Mouse (Mus musculus): Measurements from ENCODE around the gene Grin2c.

Grin2c gene

DNA sequence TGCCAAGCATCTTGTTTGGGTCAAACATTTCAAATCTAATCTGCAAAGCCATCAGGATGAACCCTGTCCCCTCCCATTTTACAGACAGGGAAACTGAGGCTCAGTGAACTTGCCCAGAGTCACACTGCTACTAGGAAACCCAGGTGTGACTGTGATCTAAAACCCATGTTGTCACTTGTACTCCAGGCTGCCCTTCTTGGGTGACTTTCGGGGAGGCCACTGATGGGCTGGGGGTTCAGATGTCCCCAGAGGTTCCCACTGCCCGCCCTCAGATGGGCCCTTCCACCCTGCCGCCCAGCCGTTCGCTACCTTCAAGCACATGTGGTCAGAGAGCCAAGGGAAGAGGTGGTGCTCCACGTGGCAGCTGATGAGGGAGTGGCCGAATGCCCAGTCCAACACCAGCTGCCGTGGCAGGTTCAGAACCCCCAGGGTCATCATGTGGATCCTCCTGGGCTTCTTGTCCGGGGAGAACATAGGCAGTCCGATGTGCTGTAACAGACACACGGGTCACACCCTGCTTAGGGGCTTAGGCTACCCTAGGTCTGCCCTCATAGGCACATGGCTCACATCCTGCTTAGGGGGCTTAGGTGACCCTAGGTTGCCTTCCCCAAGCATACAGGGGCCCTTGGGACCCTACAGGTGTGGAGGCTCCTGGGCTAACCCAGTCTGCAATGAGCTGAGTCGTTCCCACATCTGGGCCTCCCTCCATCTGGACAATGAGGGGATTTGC is 17.0 kb upstream of the Grin2c start:
- no peak for DNase-seq (ENCODE audit: low read depth in 2 of 2, low spot score in 2 of 2)

DNA sequence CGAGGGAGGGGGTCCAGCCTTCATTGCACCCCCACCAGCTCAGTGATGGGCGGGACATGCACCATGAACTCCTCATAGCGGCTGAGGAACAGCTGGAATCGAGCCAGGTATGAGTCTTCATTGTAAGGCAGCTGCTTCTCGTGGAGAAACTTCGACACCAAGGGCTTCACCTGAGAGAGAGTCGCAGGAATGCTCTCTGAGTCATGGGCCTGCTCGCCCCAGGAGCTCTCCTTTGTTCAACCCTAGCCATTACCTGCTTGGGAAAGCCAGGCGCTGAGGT is 16.4 kb upstream of the Grin2c start:
- no peak for DNase-seq (ENCODE audit: low read depth in 2 of 2, low spot score in 2 of 2)

DNA sequence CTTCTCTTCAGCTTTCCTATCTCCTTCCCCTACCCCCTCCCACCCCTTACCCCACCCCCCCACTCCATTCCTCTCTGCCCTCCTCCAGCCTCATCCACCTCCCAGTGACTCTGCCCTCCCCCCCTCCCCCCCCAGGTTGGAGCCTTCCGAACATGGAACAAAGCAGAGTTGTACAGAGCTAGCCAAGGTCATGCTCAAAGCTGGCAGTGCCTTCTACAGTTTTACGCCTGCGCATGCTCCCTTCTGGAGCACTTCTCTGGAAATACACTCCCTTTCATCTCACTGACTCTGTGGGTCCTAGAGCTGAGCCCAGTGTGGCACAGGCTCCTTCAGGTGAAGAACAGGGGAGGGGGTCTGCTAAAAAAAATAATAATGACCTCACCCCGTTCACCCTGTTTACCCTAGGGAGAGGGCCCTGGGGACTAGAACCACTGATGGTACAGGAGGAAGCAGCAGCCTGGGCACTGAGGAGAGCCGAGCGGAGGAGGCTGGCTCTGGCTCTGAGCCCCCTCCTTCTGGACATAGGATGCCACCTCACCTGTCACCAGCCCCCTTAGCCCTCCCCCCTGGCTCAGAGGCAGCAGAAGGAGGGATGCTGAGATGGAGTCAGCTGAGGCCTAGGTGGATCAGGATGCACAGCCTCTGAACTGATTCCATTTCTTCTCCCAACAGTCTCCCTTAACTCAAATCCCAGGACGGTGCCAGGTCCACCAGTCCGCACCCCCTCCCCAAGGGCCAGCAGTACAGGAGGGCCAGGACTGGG is 15.9 kb upstream of the Grin2c start:
- DNase-seq (ENCODE audit: low read depth in 2 of 2, low spot score in 2 of 2), result no peak

DNA sequence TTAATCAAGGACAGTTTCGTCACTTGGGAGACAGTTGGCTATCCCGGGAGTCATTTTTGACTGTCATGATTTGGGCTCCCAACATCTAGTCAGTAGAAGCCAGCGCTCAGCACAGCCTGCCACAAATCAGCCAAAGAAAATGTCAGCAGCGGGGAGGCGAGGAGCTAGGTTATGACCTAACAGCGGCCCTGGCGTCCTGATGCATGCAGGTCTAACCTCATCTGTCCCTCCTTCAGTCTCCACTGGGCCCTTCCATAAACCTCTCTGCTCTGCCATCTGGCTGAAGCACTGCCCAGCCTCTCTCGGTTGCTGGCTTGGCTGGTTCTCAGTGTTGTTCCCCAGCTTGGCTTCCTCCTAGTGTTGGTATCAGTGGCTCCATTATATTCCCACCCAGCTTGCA is 15.3 kb upstream of the Grin2c start:
- DNase-seq (ENCODE audit: low read depth in 2 of 2, low spot score in 2 of 2), result no peak

DNA sequence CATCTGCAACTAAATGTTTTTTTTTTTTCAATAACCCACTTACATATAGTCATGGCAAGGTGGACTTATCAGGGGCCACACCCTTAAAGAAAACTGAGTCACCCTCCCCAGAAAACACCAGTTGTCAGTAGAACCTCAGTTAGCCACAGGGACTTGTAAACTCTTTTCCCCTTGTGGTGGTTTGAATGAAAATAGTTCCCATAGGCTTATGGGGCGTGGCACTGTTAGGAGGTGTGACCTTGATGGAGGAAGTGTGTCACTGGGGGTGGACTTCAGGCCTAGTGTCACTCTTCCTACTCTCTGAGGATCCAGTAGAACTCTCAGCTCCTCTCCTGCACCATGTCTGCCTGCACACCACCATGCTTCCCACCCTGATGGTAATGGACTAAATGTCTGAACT is 12.7 kb upstream of the Grin2c start:
- DNase-seq (ENCODE audit: low read depth in 2 of 2, low spot score in 2 of 2), result no peak

DNA sequence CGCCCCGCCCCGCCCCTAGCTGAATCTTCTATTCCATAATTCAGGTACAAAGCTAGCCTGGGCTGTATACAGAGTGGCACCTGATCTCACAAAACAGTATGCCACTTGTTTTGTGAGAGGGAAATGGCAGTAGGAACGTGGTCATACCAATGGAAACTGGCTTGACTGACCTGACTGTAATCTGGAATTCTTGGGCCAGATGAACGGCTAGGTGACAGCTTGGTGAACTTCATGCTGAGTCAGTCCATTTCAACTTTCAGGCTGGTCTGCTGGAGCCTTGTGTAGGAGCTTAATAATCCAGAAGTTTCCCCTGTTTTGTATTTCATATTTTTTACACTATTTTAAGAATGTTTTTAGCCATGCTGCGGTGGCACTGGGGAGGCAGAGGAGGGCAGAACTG is 11.1 kb upstream of the Grin2c start:
- DNase-seq (ENCODE audit: low read depth in 2 of 2, low spot score in 2 of 2), result no peak

DNA sequence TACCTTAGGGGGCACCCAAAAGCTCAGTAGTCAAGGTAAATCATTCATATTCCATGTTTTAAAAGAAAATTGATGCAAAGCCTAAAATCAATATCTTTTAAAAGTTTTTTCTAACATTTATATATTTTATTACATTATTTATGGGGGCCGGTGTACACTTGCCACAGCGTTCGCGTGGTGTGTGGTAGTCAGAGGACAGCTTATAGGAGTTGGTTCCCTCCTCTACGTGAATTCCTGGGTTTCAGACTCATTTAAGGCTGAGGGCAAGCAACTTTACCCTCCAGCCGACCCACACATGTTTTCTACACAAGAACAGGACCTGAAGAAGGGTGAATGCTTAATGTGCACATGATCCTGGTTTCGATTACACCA is 10.5 kb upstream of the Grin2c start:
- no peak for DNase-seq (ENCODE audit: low read depth in 2 of 2, low spot score in 2 of 2)

DNA sequence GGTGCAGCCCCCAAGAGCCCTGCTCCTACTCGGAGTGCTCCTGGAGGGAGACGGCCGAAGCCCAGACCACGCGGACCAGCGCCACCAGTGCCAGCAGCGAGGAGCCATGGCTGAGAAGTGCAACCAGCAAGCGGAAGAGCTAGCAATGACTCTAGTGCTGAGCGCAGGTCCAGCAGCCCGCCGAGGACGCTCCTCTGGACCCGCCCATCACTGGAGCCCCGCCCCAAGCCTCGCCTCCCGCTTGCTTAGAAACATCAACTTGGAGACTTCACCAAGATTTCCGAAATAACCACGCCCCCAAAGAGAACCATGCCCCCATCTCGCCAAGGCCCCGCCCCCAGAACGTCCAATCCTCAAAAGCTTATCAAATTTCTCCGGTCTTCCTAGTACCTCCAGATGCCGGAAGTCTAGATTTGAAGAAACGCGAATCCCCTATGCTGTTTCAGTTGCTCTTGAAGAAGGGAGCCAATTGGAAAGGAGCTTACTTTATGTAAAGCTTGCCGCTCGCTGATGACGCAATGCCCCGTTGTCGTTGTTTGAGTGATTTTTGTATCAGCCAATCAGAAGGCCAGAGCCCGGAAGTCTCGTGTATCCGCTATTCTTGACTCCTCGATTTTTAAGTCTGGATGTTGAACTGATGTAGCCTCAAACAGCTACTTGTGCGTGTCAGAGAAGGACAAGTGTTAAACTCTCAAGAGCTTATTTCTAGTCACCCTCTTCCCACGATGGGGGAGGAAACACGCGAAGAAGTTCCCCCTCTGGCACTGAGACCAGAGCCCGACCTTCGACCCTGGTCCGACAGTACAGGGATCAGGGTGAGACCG is 9.9 kb upstream of the Grin2c start, which contains the start of gene Fdxr:
Fdxr (minus strand) TSS at position 271 of the 824 bp plus-strand sequence.
- DNase-seq (ENCODE audit: low read depth in 2 of 2, low spot score in 2 of 2), result peak; percentile 97 to 99

DNA sequence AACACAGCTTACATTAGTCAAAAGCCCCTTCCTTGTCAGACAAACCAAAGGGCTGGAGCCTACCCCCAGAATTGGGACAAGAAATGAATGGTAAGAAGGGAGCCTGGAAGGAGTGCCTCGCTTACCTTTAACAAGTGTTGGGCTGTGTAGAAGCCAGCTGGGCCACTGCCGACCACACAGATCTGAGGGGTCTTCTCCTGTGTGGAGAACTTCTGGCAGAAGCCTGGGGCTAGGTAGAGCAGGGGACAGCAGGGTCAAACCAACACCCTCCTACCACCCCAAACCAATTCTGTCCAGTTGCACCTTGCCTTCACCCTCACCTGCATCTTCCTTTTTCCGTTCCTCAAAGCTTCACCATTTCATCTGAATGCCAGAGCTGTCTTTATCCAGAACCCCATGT is 8.9 kb upstream of the Grin2c start:
- no peak for DNase-seq (ENCODE audit: low read depth in 2 of 2, low spot score in 2 of 2)

DNA sequence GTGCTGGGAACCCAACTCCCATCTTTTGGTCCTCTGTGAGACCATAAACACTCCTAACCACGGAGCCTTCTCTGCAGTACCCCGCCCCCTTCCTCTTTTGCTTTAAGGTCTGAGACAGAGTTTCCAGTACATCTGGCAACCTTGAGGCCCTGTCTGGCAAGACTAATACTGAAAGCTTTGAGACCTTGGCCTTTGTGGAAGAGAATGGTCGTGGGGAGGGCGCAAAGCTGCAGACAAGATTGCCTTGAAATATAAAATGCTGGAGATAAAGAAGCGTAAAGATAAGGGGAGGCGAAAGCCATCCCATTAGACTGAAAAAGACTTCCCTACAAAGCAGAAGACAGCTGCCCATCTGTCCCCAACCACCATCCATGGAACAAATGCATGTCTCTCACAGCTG is 8.5 kb upstream of the Grin2c start:
- DNase-seq (ENCODE audit: low read depth in 2 of 2, low spot score in 2 of 2), result no peak

DNA sequence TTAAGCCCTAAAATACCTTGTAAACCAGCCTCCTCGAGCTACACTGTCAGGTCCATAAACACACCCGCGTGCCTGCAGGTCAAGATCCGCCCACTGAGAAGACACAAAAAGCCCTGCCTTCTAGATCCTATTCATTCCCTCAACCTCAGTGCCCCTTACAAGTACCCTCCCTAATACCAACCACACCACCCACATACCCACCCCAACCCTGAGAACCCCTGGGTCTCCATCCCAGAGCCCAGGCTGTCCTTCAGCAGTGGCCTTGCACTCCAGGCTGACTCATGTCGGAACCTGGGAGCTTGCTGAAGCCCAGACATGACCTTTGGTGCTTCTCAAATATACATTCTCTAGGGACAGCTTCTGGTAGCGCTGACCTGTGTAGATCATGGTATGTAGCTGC is 7.7 kb upstream of the Grin2c start:
- DNase-seq (ENCODE audit: low read depth in 2 of 2, low spot score in 2 of 2), result no peak

DNA sequence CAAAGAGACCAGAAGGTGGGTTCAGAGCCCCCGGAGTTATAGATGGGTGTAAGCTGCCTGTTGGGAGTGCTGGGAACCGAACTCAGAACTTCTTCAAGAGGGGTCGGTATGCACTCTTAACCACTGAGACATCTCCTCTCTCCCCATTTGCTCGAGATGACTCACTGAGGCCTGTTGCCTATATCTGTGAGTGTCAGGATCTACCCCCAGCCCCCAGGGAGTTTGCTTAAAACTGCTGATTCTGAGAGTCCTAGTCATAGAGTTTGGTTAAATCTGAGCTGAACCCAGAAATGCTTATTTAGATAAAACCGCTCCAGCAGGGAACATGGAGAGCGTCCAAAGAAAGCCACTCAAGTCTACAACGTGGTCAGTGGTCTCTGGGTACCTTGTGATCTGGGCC is 7.1 kb upstream of the Grin2c start:
- no peak for DNase-seq (ENCODE audit: low read depth in 2 of 2, low spot score in 2 of 2)

DNA sequence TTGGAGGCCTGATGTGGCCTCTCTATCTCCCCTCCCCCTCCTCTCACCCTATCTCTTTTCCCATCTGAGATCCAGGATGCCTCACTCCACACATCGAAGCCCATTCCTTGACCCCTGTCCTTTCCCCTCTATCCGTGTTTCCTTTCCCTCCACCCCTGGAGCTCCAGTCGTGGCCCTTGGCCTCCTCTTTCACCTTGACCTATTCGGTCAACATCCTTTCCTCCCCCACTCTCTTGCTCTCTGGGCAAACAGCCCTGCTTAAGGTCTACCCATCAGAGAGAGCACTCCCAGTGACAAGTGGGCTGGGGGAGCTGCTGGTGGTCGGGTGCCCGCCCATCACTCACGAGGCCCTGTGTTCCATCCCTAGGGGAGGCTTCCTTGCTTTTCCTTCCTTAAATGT is 6.7 kb upstream of the Grin2c start:
- no peak for DNase-seq (ENCODE audit: low read depth in 2 of 2, low spot score in 2 of 2)

DNA sequence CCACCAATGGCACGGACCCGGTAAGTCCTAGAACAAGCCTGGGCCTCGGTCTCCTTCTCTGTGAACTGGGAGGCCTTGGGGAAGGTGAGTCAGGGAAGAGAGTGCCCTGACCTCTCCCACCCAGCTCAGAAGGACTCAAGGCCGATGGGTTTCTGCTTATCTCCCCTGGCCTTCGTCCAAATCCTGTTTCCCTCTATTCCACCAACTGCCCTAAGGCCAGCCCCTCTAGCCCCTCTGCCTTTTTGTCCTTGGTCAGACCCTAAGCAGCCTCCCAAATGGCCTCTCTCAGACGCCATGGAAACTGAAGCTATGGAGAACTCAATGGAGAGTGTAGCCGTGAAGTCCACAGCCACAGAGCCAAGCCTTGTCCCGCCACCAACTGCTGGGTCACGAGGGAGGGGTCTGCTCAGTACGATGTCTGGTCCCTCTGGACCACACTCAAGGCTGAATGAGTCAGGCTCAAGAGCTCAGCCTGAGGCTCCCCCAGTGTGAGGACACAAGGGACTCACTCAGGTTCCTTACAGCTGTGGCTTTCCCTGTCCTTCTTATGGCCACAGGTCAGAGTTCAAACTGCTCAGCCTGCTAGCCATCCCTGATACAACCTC is 6.0 kb upstream of the Grin2c start:
- DNase-seq (ENCODE audit: low read depth in 2 of 2, low spot score in 2 of 2), result no peak

DNA sequence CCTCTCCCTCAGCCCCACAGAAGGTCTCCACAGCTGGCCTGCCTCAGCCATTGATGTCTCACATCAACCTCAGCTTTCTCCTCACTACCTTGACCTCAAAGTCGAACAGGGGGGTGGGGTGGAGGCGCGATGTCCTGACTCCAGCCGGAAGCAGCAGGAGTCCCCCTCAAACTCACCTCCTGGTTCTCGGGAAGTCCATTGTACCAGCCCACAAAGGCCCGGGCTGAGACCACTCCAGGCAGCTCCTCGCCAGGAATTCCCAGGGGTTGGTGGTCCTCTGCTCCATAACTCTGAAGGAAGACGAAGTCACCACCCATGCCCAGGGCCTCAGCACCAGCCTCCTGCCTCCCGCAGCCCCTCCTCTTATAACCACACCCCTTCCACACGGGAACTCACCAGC is 4.4 kb upstream of the Grin2c start:
- DNase-seq (ENCODE audit: low read depth in 2 of 2, low spot score in 2 of 2), result no peak

DNA sequence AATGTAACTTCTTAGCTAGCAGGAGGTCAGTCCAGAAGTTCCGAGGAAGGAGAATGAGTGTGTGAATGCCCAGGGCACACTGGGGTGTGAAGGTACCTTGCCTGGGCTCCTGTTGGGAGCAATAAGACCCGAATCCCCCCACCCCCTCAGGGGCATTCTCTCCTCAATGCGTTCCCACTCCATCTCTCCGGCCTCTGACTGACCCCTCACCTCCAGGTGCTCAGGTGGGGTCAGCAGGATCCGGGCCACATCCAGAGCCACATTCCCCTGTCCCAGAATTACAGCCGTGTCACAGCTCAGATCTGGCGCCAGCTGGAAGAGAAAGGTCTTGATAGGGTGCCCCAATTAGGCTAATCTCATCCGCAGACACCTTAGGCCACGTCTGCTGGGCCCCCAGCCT is 4.0 kb upstream of the Grin2c start:
- DNase-seq (ENCODE audit: low read depth in 2 of 2, low spot score in 2 of 2), result no peak

DNA sequence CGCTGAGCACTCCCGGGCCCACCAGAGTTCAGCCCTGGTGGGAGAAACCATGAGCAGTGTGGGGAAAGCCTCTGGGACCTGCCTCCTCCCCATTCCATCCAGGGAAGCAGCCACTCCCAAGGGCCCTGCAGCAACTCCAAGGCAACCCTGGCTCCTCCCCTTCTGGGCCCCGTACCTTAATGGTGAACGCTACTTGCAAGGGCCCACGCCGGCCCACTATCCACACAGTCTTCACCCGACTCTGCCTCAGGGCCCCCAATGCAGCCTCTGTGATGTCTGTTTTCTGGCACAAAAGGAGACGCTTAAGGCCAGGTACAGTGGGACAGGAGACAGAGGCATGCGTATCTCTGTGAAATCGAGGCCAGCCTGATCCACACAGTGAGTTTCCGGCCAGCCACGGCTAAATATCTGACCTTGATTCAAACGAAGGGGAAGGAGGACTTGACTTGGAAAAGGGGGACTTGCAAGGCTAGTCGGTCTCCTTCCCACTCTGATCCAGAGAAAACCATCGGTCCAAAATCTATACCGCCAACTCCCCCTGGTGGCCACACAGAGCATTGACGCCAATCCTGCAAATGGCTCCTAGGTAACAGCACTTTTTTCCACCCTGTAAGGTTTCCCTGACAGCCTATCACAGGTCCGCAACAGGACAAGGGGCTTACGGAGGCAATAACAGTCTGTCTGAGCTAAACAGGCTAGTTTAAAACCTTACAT is 3.3 kb upstream of the Grin2c start:
- DNase-seq (ENCODE audit: low read depth in 2 of 2, low spot score in 2 of 2), result peak; percentile 49 to 55

DNA sequence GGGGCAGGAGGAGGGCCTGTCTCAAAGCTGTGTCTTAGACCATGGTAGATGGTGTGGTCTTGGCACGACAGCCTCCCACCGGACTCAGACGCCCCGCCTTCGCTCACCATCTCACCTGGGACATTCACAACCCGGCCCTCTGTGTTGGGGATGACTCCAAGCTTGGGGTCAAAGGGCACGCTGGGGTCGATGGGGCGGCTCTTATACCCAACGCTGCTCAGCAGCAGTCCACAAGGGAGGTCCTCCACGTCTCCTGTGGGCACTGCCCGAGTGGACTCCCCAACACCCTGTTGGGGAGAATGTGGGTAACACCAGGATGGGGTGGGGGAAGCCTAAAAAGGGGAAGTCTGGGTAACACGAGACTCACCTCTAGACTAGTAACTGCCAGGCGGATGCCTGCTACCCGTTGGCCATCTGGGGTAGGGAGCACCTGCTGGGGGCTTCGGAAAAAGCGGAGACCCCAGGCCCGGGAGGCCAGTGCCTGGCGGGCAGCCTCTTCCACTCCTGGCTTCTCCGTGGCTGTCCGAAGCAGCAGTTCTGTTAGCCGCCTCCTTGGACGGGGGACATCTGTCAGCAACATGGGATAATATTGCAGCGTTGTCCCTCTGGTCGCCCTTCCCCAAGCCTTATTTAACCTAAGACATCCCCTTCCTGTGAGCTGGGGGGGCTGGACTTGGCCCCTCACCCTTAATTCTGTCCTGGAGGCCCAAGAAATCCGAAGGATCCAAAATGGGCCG is 2.5 kb upstream of the Grin2c start:
- DNase-seq (ENCODE audit: low read depth in 2 of 2, low spot score in 2 of 2), result no peak

DNA sequence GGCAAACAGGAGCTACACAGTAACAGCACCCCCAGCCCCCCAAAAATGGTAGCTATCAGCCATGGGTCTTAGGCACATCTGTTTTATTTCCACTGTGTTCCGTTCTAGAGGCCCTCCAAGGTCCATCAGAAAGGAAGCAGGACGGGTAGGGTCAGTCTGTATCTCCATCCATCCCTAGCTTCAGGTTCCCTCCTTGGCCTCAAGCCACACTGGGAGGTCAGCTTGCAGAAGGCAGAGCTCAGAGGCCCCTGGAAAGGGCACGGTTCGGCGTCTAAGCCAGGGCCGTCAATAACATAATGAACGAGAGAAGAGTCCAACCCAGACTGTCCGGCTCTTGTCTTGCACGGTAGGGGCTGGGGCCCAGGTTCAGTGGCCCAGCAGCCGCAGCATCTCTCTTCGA is 915 bp upstream of the Grin2c start:
- no peak for DNase-seq (ENCODE audit: low read depth in 2 of 2, low spot score in 2 of 2)

DNA sequence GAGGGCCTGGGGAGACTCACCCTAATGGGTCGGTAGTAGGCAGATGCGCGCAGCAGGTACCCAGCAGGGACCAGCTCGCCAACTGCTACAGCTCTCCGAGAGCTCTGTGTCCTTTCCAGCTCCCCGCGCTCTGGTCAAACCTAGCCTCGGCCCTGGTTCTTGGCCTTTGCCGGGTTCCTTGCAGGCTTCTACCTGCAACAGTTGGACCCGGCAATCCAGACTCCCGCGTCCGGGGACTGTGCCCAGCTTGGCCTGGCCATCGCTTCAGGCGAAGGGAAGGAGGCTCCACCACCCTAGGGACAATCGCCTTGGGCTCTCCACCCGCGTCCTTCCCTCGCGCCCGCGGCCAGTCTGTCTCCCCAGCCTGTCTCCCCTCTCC is 654 bp downstream of the Grin2c start:
- DNase-seq (ENCODE audit: low read depth in 2 of 2, low spot score in 2 of 2), result no peak

Measured in CD8-positive naive resting alpha-beta T cell, adult 2 months (primary cell).